Mouse (Mus musculus) kidney, adult 2 months (tissue): Measurements from ENCODE around the gene Hpgd.

Experiments used
- CTCF ChIP-seq: fragments of 200-500 bp; conservative IDR thresholded peaks from 2 replicates; pipeline ENCODE4 v1.5.1; 2011; ENCODE audit warnings: low read depth, mild to moderate bottlenecking, control low read depth, low read length, moderate library complexity, mixed read lengths; ENCODE audit not compliant: insufficient read depth, insufficient read length
- POLR2A ChIP-seq: fragments of 200-500 bp; IDR thresholded peaks from one replicate; pipeline ENCODE4 v1.6.1; 2011; ENCODE audit warnings: low read depth, low read length, control low read depth

- TF ChIP-seq CTCF (no peak), POLR2A (no peak)
Measured at GRCm38 (mm10) chr8:56299421-56299820, 5.0 kb downstream of the Hpgd start.
